Mouse (Mus musculus): Measurements from ENCODE around the gene Lpp.

The Lpp gene

DNA sequence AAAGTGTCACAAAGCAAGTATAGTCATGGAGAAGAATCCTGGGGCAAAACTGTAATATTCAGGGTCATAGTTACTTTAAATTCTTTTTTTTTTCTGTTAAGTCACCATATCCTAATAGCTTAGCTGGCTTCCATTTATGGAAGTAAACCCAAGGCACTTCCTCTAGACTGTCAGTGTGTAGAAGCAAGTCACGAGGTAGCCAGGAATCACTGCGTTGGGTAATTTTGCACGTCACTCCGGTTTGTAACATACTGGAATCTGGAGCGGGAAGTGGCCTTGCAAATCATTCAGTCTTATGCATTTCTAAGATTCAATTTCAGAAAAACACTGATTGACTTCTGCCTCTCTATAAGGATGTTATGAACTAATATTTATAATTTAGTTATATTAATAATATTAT lies 232.3 kb downstream of the Lpp start:
- 90% methylated on average over 5 of the region's 5 CpGs for WGBS

DNA sequence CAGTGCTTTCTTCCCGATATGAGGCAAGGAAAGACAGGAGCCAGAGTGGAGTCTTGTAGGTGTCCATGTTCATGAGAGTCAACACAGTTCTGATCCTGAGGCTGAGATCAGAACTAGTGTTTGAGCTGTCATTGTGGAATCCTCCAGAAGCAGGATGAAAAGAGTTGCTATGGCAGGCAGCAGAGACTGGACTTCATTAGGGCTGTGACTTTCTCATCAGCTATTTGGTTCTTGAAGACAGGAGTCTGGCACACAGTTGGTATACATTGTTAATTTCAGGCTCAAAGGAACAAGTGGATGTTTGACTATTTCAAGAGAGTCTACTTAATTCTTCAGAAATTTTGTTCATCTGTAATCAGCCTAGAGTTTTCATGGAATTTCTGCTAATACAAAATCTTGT lies 235.5 kb downstream of the Lpp start:
- 83% methylated on average over 1 of the region's 1 CpGs for WGBS

GRCm38 (mm10) chr16:24629218-24630172 lies 236.2 kb downstream of the Lpp start:
- WGBS, result 76% methylated on average over 12 of the region's 12 CpGs

GRCm38 (mm10) chr16:24635381-24635919 lies 242.1 kb downstream of the Lpp start:
- 94% methylated on average over 7 of the region's 7 CpGs for WGBS

DNA sequence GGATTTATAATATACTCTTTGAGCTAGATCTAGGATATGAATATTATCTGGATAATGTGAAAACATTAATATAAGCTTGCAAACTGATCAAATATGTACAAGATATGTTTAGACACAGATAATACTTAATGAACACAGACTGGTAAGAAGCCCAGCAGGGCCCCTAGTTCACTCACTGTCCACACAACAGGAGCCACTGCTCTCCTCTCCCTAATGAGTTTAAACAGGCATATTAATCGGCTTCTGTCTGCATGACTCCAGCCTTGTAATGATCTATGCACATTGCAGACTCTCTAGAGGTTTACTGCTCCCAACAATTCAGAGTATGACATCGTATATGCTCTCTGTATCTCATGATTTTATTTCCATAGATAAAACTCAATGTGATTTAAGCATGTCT lies 243.6 kb downstream of the Lpp start:
- WGBS, result 82% methylated on average over 2 of the region's 2 CpGs

GRCm38 (mm10) chr16:24641003-24641797 lies 247.9 kb downstream of the Lpp start:
- 90% methylated on average over 9 of the region's 9 CpGs for WGBS

GRCm38 (mm10) chr16:24643024-24643635 lies 249.8 kb downstream of the Lpp start:
- 87% methylated on average over 4 of the region's 4 CpGs for WGBS

DNA sequence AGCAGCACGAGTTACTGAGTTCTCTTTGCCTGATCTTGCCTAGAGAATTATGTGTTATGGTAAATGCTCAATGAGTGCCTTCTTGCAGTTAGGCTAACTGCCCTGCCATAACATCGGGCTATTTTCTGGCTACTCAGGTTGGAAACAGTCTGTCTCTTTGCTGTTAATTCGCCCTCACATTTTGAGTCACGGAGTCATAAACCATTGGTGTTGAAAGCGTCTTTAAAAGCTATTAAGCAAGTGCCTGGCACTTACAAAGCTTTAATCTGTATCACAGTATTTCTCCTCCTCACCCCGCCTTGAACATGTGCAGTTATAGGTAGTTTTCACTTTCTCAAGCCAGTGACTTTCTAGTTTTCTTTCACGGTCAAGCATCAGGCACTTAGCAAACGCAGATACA lies 250.8 kb downstream of the Lpp start:
- 93% methylated on average over 8 of the region's 8 CpGs for WGBS

DNA sequence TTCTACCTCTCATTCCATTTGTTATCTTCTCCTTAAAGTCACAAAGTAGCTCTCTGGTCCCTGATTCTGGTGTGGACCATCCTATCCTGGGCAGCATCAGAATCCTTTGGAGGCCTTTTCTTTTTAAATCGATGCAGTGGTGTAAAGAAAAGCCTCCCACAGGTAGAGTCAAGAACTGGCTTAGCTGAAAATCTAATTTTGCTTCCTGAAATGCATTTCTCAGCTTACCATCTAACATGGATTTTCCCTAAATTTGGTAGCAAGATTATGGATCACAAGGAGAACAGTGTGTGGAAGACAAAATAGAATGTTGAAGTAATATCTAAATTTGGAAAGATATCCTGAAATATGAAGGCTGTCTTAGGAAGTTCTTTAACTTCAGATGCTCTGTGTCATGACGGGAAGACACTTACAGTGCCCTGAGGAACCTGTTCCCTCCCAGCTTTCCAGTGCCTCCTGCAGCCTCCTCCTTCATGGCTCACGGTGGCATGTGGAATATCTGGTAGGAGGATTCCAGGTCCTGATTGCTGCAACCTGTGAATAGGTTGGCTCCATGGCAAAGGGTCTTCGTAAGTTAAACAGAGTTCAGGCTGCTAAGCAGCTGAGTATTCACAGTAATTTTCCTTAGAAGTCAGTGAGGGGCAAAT lies 251.6 kb downstream of the Lpp start:
- WGBS, result 76% methylated on average over 4 of the region's 4 CpGs

DNA sequence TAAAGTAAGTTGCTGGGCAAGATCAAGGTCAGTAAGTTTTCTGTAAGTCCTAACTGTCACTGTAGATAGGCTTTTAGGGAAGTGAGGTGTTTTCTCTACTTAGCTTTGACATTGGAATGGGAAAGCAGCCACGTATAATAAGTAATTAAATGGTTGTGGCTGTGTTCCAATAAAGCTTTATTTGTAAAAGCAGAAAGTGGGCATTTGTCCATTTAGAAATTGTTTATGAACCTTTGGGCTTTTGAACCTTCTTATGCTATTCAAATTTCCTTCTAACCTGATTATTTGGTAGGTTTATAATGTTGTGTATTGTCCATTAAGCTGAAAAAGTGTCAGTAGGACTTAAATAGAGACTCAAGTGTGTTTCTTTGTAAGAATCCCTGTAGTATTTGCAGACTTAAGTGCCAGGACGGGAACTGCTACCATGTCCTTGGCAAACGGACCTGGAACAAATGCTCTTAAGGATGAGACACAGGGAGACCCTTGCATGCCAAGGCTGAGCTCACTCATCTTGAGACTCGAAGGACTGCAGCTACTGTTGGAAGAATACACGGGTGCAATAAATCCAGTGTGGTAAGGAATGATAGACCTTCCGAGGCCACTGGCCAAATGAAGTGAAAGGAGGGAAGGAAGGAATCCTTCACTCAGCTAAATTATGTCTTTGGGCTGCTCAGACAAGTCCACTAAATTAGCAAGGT lies 252.7 kb downstream of the Lpp start:
- 72% methylated on average over 6 of the region's 6 CpGs for WGBS

- 81% methylated on average over 8 of the region's 8 CpGs for WGBS
These were observed 258.6 kb downstream of the Lpp start for GRCm38 (mm10) chr16:24651655-24652654.

GRCm38 (mm10) chr16:24653041-24653440 lies 259.7 kb downstream of the Lpp start:
- 42% methylated on average over 5 of the region's 5 CpGs for WGBS

GRCm38 (mm10) chr16:24655116-24655515 lies 261.8 kb downstream of the Lpp start:
- 59% methylated on average over 3 of the region's 3 CpGs for WGBS

DNA sequence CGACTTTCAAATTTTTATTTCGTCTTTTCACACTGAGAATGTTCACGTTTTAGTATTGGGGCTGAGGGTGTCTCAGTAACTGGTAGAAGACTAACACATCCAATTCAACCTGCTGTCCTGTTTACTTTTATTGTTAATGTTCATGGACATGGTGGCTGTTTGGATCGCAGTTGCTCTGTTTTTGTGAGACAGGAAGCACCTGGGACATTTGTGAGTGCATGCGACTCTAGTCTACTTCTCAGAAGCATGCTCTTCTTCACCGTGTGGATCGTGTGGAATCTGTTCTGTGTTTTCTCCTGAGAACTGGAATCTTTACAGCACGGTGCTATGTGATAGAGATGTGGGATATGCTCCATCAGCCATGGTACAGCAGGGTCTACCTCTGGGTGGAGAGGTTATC lies 262.7 kb downstream of the Lpp start:
- WGBS, result 75% methylated on average over 8 of the region's 8 CpGs

DNA sequence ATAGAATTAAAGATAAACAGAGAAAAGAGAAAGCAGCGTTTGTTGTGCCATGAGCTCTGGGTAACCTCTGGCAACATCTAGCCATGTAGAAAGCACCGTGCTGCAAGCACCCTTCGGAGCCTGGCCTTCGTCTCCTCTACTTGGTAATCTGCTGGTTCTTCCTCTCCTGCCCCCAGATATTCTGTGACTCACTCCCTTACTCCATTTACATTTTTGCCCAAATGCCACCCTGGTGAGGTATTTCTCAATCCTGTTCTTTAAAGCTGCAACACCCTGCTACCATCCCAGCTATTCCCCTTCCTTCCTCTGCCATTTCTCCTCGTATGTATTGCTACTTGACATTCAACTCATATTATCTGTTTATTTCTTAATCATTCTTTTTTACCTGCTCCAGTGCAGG lies 263.4 kb downstream of the Lpp start:
- 72% methylated on average over 5 of the region's 5 CpGs for WGBS

DNA sequence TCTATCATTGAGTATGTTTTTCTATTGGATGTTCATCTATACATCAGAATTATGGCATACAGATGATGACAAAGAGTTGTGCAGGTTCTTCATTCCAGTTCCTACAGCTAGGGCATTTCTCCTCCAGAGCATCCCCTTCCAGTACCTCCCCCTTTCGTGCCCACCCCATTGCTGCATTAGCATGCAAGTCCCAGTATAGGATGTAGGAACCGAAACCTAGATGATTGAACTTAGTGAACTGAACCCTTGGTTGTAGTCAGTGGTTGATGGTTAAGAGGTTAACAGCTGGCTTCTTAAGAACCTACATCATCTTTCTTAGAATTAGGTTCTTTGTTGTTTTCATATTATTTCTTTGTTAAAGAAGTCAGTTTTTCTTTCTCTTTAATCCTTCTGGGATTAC lies 265.7 kb downstream of the Lpp start:
- WGBS, result 93% methylated on average over 2 of the region's 2 CpGs

DNA sequence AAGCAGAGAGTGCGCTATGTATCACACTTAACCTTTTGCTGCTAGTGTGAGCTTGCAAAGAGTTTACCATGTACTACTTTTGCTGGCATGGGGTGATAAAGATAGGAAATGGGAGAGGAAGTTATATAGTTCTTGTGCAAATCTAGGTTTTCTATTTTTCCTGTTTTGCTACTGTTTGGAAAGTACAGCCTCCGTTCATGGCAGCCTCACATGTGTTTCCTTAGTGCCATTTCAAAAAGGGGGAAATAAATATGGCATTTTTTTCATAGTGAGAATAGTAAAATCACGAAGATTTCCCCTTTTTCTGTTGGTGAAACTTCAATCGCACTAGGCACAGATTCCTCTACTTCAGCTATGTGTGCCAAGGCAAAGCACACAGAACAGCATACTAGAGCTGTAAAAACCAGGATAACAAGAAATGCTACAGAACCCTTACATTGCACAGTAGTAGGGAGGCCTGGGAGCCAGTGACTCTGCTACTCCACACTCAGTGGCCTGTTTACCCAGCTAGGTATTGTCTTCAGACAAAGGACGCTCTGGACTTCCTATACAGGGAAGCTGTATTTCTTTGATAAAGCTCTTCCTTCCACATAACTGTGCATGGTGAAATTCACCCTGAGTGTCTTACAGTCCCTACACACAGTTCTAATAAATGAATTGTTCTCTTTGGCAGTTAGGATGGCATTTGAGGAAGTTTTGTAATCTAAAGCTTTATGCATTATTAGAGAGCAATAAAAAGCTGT lies 276.6 kb downstream of the Lpp start:
- WGBS, result 75% methylated on average over 5 of the region's 5 CpGs

- WGBS, result 79% methylated on average over 4 of the region's 4 CpGs
These were observed 301.8 kb downstream of the Lpp start for GRCm38 (mm10) chr16:24695062-24695461.

DNA sequence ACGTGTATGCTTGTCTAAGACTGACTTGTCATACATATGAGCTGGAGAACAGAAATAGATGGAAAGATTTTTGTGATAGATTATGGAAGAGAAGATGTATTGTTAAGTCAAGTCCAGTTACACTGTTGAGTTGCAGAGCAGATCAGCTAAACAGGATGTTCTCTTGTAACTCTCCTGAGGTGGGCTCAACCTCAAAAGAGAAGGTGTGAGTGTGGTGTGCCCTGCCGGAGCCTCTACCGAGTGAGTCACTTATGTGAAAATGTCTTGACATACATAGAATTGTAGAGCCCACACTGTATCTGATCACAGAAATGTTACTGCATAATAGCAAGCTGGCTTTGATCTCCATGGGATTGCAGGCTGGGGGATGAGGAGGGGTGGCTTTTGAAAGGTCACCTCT lies 310.9 kb downstream of the Lpp start:
- 77% methylated on average over 3 of the region's 3 CpGs for WGBS
